Mouse (Mus musculus) MEL (cell line): Measurements from ENCODE around the gene Abcg1. TPM values are rescaled to one million over a fixed set of nuclear protein-coding genes. Genes with fewer than 3 reads are reported as not detected.

Experiments
- DNase-seq: peaks from one replicate; pipeline ENCODE4 v3.0.0; 2011; ENCODE audit warnings: low read depth, low spot score
- H3K27ac ChIP-seq: 2 replicates; pipeline ENCODE4 v1.5.1; 2012; ENCODE audit warnings: low read depth, mild to moderate bottlenecking, control low read depth, low read length, moderate library complexity; ENCODE audit not compliant: control insufficient read depth
- H3K27me3 ChIP-seq, 2 experiments: fragments of 150-350 bp in 1 of 2; sonication (generic) in 1 of 2; 2 replicates each; pipeline ENCODE4 v1.6.1; 2012; ENCODE audit warnings: low read length in 2 of 2, mild to moderate bottlenecking in 2 of 2, improper control_type of control experiment in 1 of 2, moderate library complexity in 1 of 2; ENCODE audit not compliant: insufficient read depth in 2 of 2, control insufficient read depth in 1 of 2
- H3K36me3 ChIP-seq, 2 experiments: 2 replicates each; pipeline ENCODE4 v1.6.1; 2012 to 2014; ENCODE audit warnings: low read length in 2 of 2, improper control_type of control experiment in 1 of 2, inconsistent platforms in 1 of 2, mild to moderate bottlenecking in 1 of 2; ENCODE audit not compliant: insufficient read depth in 2 of 2, control insufficient read depth in 1 of 2
- H3K4me1 ChIP-seq, 2 experiments: fragments of 150-350 bp in 1 of 2; sonication (generic) in 1 of 2; 2 replicates each; pipeline ENCODE4 v1.6.1; 2012; ENCODE audit warnings: low read length in 2 of 2, improper control_type of control experiment in 1 of 2, mild to moderate bottlenecking in 1 of 2; ENCODE audit not compliant: insufficient read depth in 2 of 2, control insufficient read depth in 1 of 2
- H3K4me3 ChIP-seq, 2 experiments: fragments of 150-350 bp in 1 of 2; sonication (generic) in 1 of 2; 2 replicates each; pipeline ENCODE4 v1.5.1; 2012; ENCODE audit warnings: low read depth in 2 of 2, low read length in 2 of 2, mild to moderate bottlenecking in 2 of 2, moderate library complexity in 2 of 2, control low read depth in 1 of 2, improper control_type of control experiment in 1 of 2; ENCODE audit not compliant: control insufficient read depth in 1 of 2, insufficient read depth in 1 of 2
- H3K79me2 ChIP-seq: 2 replicates; pipeline ENCODE4 v1.6.1; 2012; ENCODE audit warnings: mild to moderate bottlenecking, low read length, moderate library complexity; ENCODE audit not compliant: control insufficient read depth, poor library complexity, insufficient read depth
- H3K9ac ChIP-seq: 2 replicates; pipeline ENCODE4 v1.6.1; 2012; ENCODE audit warnings: low read depth, mild to moderate bottlenecking, control low read depth, low read length, moderate library complexity; ENCODE audit not compliant: control insufficient read depth, poor library complexity, severe bottlenecking
- H3K9me3 ChIP-seq: fragments of 150-350 bp; sonication (generic); replicated peaks from 2 replicates; pipeline ENCODE4 v1.6.1; 2012; ENCODE audit warnings: mild to moderate bottlenecking, low read length, improper control_type of control experiment, moderate library complexity; ENCODE audit not compliant: insufficient read depth
- BHLHE40 ChIP-seq: IDR thresholded peaks from 2 replicates; pipeline ENCODE4 v1.6.1; 2012; ENCODE audit warnings: low read depth, mild to moderate bottlenecking, inconsistent platforms, low read length, improper control_type of control experiment, borderline replicate concordance
- CHD1 ChIP-seq: IDR thresholded peaks from 2 replicates; pipeline ENCODE4 v1.6.1; 2012; ENCODE audit warnings: low read depth, mild to moderate bottlenecking, inconsistent platforms, low read length, improper control_type of control experiment
- CHD2 ChIP-seq: IDR thresholded peaks from 2 replicates; pipeline ENCODE4 v1.6.1; 2011; ENCODE audit warnings: low read length, improper control_type of control experiment
- CTCF ChIP-seq, 3 experiments: IDR thresholded peaks in 2 of 3; conservative IDR thresholded peaks in 1 of 3; 2 replicates each; pipeline ENCODE4 v1.5.1; 2011 to 2012; ENCODE audit warnings: low read length in 3 of 3, low read depth in 2 of 3, mild to moderate bottlenecking in 2 of 3, improper control_type of control experiment in 1 of 3, inconsistent platforms in 1 of 3, mixed read lengths in 1 of 3, moderate library complexity in 1 of 3; ENCODE audit not compliant: control insufficient read depth in 1 of 3, insufficient read depth in 1 of 3, poor library complexity in 1 of 3, severe bottlenecking in 1 of 3
- E2F4 ChIP-seq: IDR thresholded peaks from 2 replicates; pipeline ENCODE4 v1.6.1; 2011; ENCODE audit warnings: low read depth, low read length, improper control_type of control experiment, borderline replicate concordance
- ELF1 ChIP-seq: IDR thresholded peaks from 2 replicates; pipeline ENCODE4 v1.6.1; 2014; ENCODE audit warnings: low read depth, mild to moderate bottlenecking, inconsistent platforms, low read length, improper control_type of control experiment, moderate library complexity
- ETS1 ChIP-seq: IDR thresholded peaks from 2 replicates; pipeline ENCODE4 v1.6.1; 2012; ENCODE audit warnings: low read depth, mild to moderate bottlenecking, inconsistent platforms, low read length, improper control_type of control experiment, moderate library complexity
- GATA1 ChIP-seq: IDR thresholded peaks from 2 replicates; pipeline ENCODE4 v1.6.1; 2011; ENCODE audit warnings: low read depth, low read length, improper control_type of control experiment
- HCFC1 ChIP-seq: IDR thresholded peaks from 2 replicates; pipeline ENCODE4 v1.6.1; 2012; ENCODE audit warnings: low read depth, mild to moderate bottlenecking, inconsistent platforms, low read length, improper control_type of control experiment, moderate library complexity
- JUND ChIP-seq: IDR thresholded peaks from 2 replicates; pipeline ENCODE4 v1.6.1; 2011; ENCODE audit warnings: low read depth, mild to moderate bottlenecking, improper control_type of control experiment, low read length
- KAT2A ChIP-seq: conservative IDR thresholded peaks from 2 replicates; pipeline ENCODE4 v1.6.1; 2012; ENCODE audit warnings: low read depth, low read length, improper control_type of control experiment, inconsistent platforms
- MAFK ChIP-seq: IDR thresholded peaks from 2 replicates; pipeline ENCODE4 v1.6.1; 2011; ENCODE audit warnings: low read depth, mild to moderate bottlenecking, low read length, improper control_type of control experiment, borderline replicate concordance
- MAX ChIP-seq: IDR thresholded peaks from 2 replicates; pipeline ENCODE4 v1.6.1; 2011; ENCODE audit warnings: low read length, improper control_type of control experiment
- MAZ ChIP-seq: IDR thresholded peaks from 2 replicates; pipeline ENCODE4 v1.6.1; 2012; ENCODE audit warnings: low read depth, mild to moderate bottlenecking, inconsistent platforms, low read length, improper control_type of control experiment
- MEF2A ChIP-seq: IDR thresholded peaks from 2 replicates; pipeline ENCODE4 v1.6.1; 2014; ENCODE audit warnings: low read depth, mild to moderate bottlenecking, inconsistent platforms, low read length, improper control_type of control experiment; ENCODE audit not compliant: poor library complexity, insufficient replicate concordance, severe bottlenecking; ENCODE audit errors: extremely low read depth
- MXI1 ChIP-seq: IDR thresholded peaks from 2 replicates; pipeline ENCODE4 v1.6.1; 2011; ENCODE audit warnings: mild to moderate bottlenecking, low read depth, low read length, improper control_type of control experiment
- MYB ChIP-seq: IDR thresholded peaks from 2 replicates; pipeline ENCODE4 v1.6.1; 2011; ENCODE audit warnings: mild to moderate bottlenecking, low read depth, low read length, improper control_type of control experiment
- MYC ChIP-seq: IDR thresholded peaks from 2 replicates; pipeline ENCODE4 v1.6.1; 2011; ENCODE audit warnings: low read depth, mild to moderate bottlenecking, low read length, improper control_type of control experiment, moderate library complexity
- NELFE ChIP-seq: IDR thresholded peaks from 2 replicates; pipeline ENCODE4 v1.6.1; 2011; ENCODE audit warnings: low read depth, low read length, improper control_type of control experiment
- NRF1 ChIP-seq: IDR thresholded peaks from 2 replicates; pipeline ENCODE4 v1.6.1; 2014; ENCODE audit warnings: low read depth, mild to moderate bottlenecking, inconsistent platforms, low read length, improper control_type of control experiment, moderate library complexity; ENCODE audit not compliant: poor library complexity, insufficient read depth, severe bottlenecking
- POLR2A ChIP-seq, 2 experiments: IDR thresholded peaks; 2 replicates each; pipeline ENCODE4 v1.6.1; 2011 to 2012; ENCODE audit warnings: low read length in 2 of 2, mild to moderate bottlenecking in 2 of 2, control low read depth in 1 of 2, improper control_type of control experiment in 1 of 2, low read depth in 1 of 2, moderate library complexity in 1 of 2; ENCODE audit not compliant: control insufficient read depth in 1 of 2, insufficient read depth in 1 of 2, poor library complexity in 1 of 2
- POLR2AphosphoS2 ChIP-seq: IDR thresholded peaks from 2 replicates; pipeline ENCODE4 v1.6.1; 2011; ENCODE audit warnings: low read length, improper control_type of control experiment
- POLR2AphosphoS5 ChIP-seq: IDR thresholded peaks from 2 replicates; pipeline ENCODE4 v1.6.1; 2012; ENCODE audit warnings: low read depth, borderline replicate concordance, mild to moderate bottlenecking, inconsistent platforms, low read length, moderate library complexity, mixed read lengths
- RAD21 ChIP-seq: IDR thresholded peaks from 2 replicates; pipeline ENCODE4 v1.6.1; 2011; ENCODE audit warnings: mild to moderate bottlenecking, low read depth, low read length, improper control_type of control experiment
- RCOR1 ChIP-seq: IDR thresholded peaks from 2 replicates; pipeline ENCODE4 v1.6.1; 2012; ENCODE audit warnings: low read depth, mild to moderate bottlenecking, inconsistent platforms, low read length, improper control_type of control experiment
- SIN3A ChIP-seq: IDR thresholded peaks from 2 replicates; pipeline ENCODE4 v1.6.1; 2012; ENCODE audit warnings: low read length, improper control_type of control experiment, inconsistent platforms
- SMC3 ChIP-seq: IDR thresholded peaks from 2 replicates; pipeline ENCODE4 v1.6.1; 2011; ENCODE audit warnings: low read depth, low read length, improper control_type of control experiment
- TAL1 ChIP-seq: IDR thresholded peaks from 2 replicates; pipeline ENCODE4 v1.6.1; 2012; ENCODE audit warnings: mild to moderate bottlenecking, inconsistent platforms, low read length, moderate library complexity, mixed read lengths
- TBP ChIP-seq: IDR thresholded peaks from 2 replicates; pipeline ENCODE4 v1.8.0; 2011; ENCODE audit warnings: low read depth, low read length, improper control_type of control experiment
- TCF12 ChIP-seq: IDR thresholded peaks from 2 replicates; pipeline ENCODE4 v1.6.1; 2014; ENCODE audit warnings: low read depth, mild to moderate bottlenecking, inconsistent platforms, low read length, improper control_type of control experiment, moderate library complexity
- UBTF ChIP-seq: IDR thresholded peaks from 2 replicates; pipeline ENCODE4 v1.6.1; 2012; ENCODE audit warnings: low read depth, mild to moderate bottlenecking, inconsistent platforms, low read length, improper control_type of control experiment, moderate library complexity, borderline replicate concordance; ENCODE audit not compliant: insufficient read depth
- USF1 ChIP-seq: IDR thresholded peaks from 2 replicates; pipeline ENCODE4 v1.6.1; 2014; ENCODE audit warnings: low read depth, mild to moderate bottlenecking, inconsistent platforms, low read length, improper control_type of control experiment, moderate library complexity
- USF2 ChIP-seq, 2 experiments: IDR thresholded peaks; 2 replicates each; pipeline ENCODE4 v1.6.1; 2011 to 2012; ENCODE audit warnings: improper control_type of control experiment in 2 of 2, low read length in 2 of 2, borderline replicate concordance in 1 of 2, inconsistent platforms in 1 of 2, low read depth in 1 of 2, mild to moderate bottlenecking in 1 of 2; ENCODE audit not compliant: insufficient read depth in 1 of 2
- ZC3H11A ChIP-seq: IDR thresholded peaks from 2 replicates; pipeline ENCODE4 v1.6.1; 2012; ENCODE audit warnings: low read depth, mild to moderate bottlenecking, inconsistent platforms, low read length, improper control_type of control experiment
- ZKSCAN1 ChIP-seq: IDR thresholded peaks from 2 replicates; pipeline ENCODE4 v1.6.1; 2012; ENCODE audit warnings: low read depth, mild to moderate bottlenecking, inconsistent platforms, low read length, improper control_type of control experiment, moderate library complexity
- ZMIZ1 ChIP-seq: IDR thresholded peaks from 2 replicates; pipeline ENCODE4 v1.6.1; 2012; ENCODE audit warnings: low read depth, mild to moderate bottlenecking, inconsistent platforms, low read length, improper control_type of control experiment, moderate library complexity
- polyA plus RNA-seq, 2 experiments: library from polyadenylated mRNA; stranded (reverse) in 1 of 2; unstranded in 1 of 2; fragments of >175 nt in 1 of 2; fragments of >200 nt in 1 of 2; gene quantifications; 2 replicates each; pipeline versions ENCODE4 v1.2.1 to v1.2.4; 2012; ENCODE audit warnings: low replicate concordance in 2 of 2, low read depth in 1 of 2; ENCODE audit not compliant: insufficient read length in 2 of 2, insufficient read depth in 1 of 2, missing spikeins in 1 of 2
- total RNA-seq: library from RNA; depleted of rRNA; stranded (reverse); fragments of 300-350 nt; gene quantifications from 2 replicates; pipeline ENCODE4 v1.2.3, GENCODE M21; 2012

The Abcg1 gene
- total and polyA plus RNA-seq, 3 experiments, result 11.6 to 18.0 TPM; not detected in 1

GRCm38 (mm10) chr17:31011551-31012394, 45.7 kb upstream of the Abcg1 start:
- Histone ChIP-seq H3K9me3 (no peaks in the 10 kb centered on the region), H3K27ac (no peak overlapping the region), H3K9ac (no peak overlapping the region), H3K36me3 (no peaks in the 10 kb centered on the region), H3K4me3 (no peak overlapping the region), H3K27me3 (no peaks in the 10 kb centered on the region), H3K79me2 (no peaks in the 10 kb centered on the region), H3K4me1 (peaks cover 0 to 8% of the 10 kb centered on the region in 2 experiments; a peak in 2 of 4 replicates)
- peak; percentile 72 for DNase-seq
- TF ChIP-seq TCF12 (no peak), ZKSCAN1 (no peak), MXI1 (no peak), ETS1 (no peak), MYB (no peak), MEF2A (no peak), MYC (no peak), RAD21 (peak; percentile 98), USF2 (IDR thresholded peaks at IDR 0.05; ENCODE audit: borderline replicate concordance in 1 of 2, insufficient read depth in 1 of 2, low read depth in 1 of 2, low read length in 2 of 2) (no peak), TBP (no peak), TAL1 (0 out of 2 replicates have a peak, but pooled peaks have one; percentile 10), MAZ (no peak), SMC3 (peak; percentile 95), UBTF (no peak), SIN3A (no peak), BHLHE40 (no peak), POLR2AphosphoS2 (no peak), POLR2A (IDR thresholded peaks at IDR 0.05; ENCODE audit: control insufficient read depth in 1 of 2, insufficient read depth in 1 of 2, low read depth in 1 of 2, low read length in 2 of 2, poor library complexity in 1 of 2) (no peak), JUND (no peak), ZMIZ1 (no peak), HCFC1 (no peak), RCOR1 (no peak), POLR2AphosphoS5 (no peak), MAFK (no peak), USF1 (no peak), ZC3H11A (peak; percentile 95), NRF1 (no peak), CTCF (IDR thresholded peaks at IDR 0.05 in 2 of 3, conservative IDR thresholded peaks at IDR 0.05 in 1 of 3; ENCODE audit: control insufficient read depth in 1 of 3, insufficient read depth in 1 of 3, low read depth in 2 of 3, low read length in 3 of 3, poor library complexity in 1 of 3, severe bottlenecking in 1 of 3) (peak; percentile 96 to 99 (median 97)), MAX (no peak), NELFE (no peak), CHD1 (no peak), E2F4 (no peak), ELF1 (no peak), CHD2 (no peak), GATA1 (no peak), KAT2A (no peak)
